Comparison of ENCODE assay signal across 15 mouse cellular contexts in the genomic region with DNA sequence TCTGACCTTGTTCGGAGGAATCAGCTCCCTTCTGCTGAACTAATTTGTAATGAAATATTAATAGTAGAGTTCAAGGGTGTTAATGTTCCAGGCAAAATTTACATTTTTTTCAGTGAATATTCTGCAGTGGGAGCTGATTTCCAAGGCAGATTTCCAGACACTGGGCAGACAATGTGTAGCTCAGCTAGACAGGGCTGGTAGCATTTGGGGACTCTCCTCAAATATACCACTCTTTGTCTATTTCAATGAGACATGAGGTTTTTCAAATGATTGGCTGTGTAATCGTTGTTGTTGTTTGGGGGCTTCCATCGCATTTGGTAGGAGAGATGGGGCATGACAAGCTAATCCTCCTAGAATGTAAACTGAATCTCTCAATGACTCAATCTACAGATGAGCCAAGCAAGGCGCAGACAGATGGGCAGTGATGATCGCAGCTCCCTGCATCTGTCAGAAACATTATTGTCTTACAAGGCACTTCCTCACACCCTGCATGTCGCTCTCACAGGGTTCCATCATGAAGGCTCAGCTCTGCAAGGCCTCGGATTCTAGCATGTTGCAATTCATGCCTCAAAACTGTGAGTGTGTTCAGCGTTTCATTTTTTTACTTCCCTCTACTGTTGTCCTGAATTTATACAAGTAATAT.
DNase-seq lines count a peak whose midpoint lies in the region; ATAC-seq and TF ChIP-seq lines count a peak whose summit lies in the region.
"Had no signal": no experiment of that assay in that cellular context is flagged by ENCODE, and none has a peak within 500 bp of the region (broad histone marks: within the 10 kb centered on the region; RNA-seq: fewer than 3 reads in every experiment).

No protein-coding gene starts in this region.

- H3K4me1 ChIP-seq in forebrain, embryonic 16.5 days (replicated peaks; ENCODE audit: control insufficient read depth, insufficient read depth, low read length): no peaks in the 10 kb centered on the region
- peaks cover 4% of the 10 kb centered on the region; the same call in 1 of the 2 replicates for H3K4me1 ChIP-seq in midbrain, embryonic 15.5 days
- no peaks in the 10 kb centered on the region for H3K4me1 ChIP-seq in cerebellum, adult 2 months (ENCODE audit: control insufficient read depth, insufficient read depth, low read length)
- H3K4me1 ChIP-seq: heart, embryonic 13.5 days had no signal

- WGBS in forebrain, embryonic 16.5 days: 65% methylated on average over 8 of the region's 8 CpGs
- WGBS in midbrain, embryonic 15.5 days: 43% methylated on average over 8 of the region's 8 CpGs
- WGBS in cerebellum, adult 2 months: 42% methylated on average over 8 of the region's 8 CpGs

- no peaks in the 10 kb centered on the region for H3K9me3 ChIP-seq in forebrain, embryonic 16.5 days (ENCODE audit: control insufficient read depth, low read length)
- no peaks in the 10 kb centered on the region for H3K9me3 ChIP-seq in midbrain, embryonic 15.5 days
- H3K9me3 ChIP-seq: heart, embryonic 13.5 days had no signal

- H3K9ac ChIP-seq in forebrain, embryonic 16.5 days (replicated peaks; ENCODE audit: low read depth, low read length): no peak overlapping the region
- H3K9ac ChIP-seq in midbrain, embryonic 15.5 days: no peak overlapping the region
- H3K9ac ChIP-seq: heart, embryonic 13.5 days had no signal

- no peak overlapping the region for H3K4me2 ChIP-seq in forebrain, embryonic 16.5 days (ENCODE audit: low read length)
- no peak overlapping the region for H3K4me2 ChIP-seq in midbrain, embryonic 15.5 days
- H3K4me2 ChIP-seq: heart, embryonic 13.5 days had no signal

- H3K36me3 ChIP-seq in forebrain, embryonic 16.5 days (ENCODE audit: control insufficient read depth, insufficient read depth): no peaks in the 10 kb centered on the region
- H3K36me3 ChIP-seq in midbrain, embryonic 15.5 days (replicated peaks): no peaks in the 10 kb centered on the region
- H3K36me3 ChIP-seq: heart, embryonic 13.5 days had no signal

- H3K27ac ChIP-seq in forebrain, embryonic 16.5 days (ENCODE audit: low read length): no peak overlapping the region
- peak overlapping the region; percentile 13; the same call in 1 of the 2 replicates for H3K27ac ChIP-seq in midbrain, embryonic 15.5 days
- no peak overlapping the region for H3K27ac ChIP-seq in cerebellum, adult 2 months (ENCODE audit: insufficient read depth, low read length)
- H3K27ac ChIP-seq: heart, embryonic 13.5 days had no signal

- intact Hi-C loops in left cerebral cortex, postnatal 25 days (cut with DNase I): no loop called here
- intact Hi-C loops in left cerebral cortex, postnatal 10 days (cut with DNase I): no loop called here

- TF ChIP-seq CTCF in cerebellum, adult 2 months (IDR thresholded peaks at IDR 0.05; ENCODE audit: borderline replicate concordance, insufficient read depth, low read depth, low read length): no peak

- no peak for TF ChIP-seq POLR2A in cerebellum, adult 2 months (IDR thresholded peaks at IDR 0.05; ENCODE audit: borderline replicate concordance, insufficient read depth, low read length)

- DNase-seq in embryo, embryonic 10 days (ENCODE audit: low spot score): peak; percentile 16
- no peak for DNase-seq in embryo, embryonic 9.5 days (ENCODE audit: extremely low spot score)
- DNase-seq in left cerebral cortex, postnatal 25 days (ENCODE audit: low spot score in 2 of 2): peak; percentile 16 to 37
- DNase-seq in left cerebral cortex, postnatal 10 days (ENCODE audit: extremely low spot score in 1 of 2, low spot score in 2 of 2): no peak
- no peak for DNase-seq in ovary, adult 18-20 months (ENCODE audit: low spot score)
- DNase-seq in cerebellum, adult 2 months: no peak
- DNase-seq: adrenal gland, adult 2 months; gastrocnemius, postnatal 10 days; lung, postnatal 4 days; thymus, adult 18-20 months had no signal

- no peaks in the 10 kb centered on the region for H3K27me3 ChIP-seq in forebrain, embryonic 16.5 days (replicated peaks; ENCODE audit: control insufficient read depth, insufficient read depth, low read length)
- H3K27me3 ChIP-seq in midbrain, embryonic 15.5 days (replicated peaks): no peaks in the 10 kb centered on the region
- no peaks in the 10 kb centered on the region for H3K27me3 ChIP-seq in cerebellum, adult 2 months (ENCODE audit: control insufficient read depth, insufficient read depth, low read length)
- H3K27me3 ChIP-seq: heart, embryonic 13.5 days had no signal

- 0 out of 2 replicates have a peak, but pooled peaks have one; percentile 45 for ATAC-seq in forebrain, embryonic 16.5 days
- ATAC-seq in midbrain, embryonic 15.5 days (replicated peaks): peak; percentile 66; the same call in 1 of the 2 replicates
- ATAC-seq: inflammation-experienced regulatory T-cells, adult 6 months had no signal

- no peak overlapping the region for H3K4me3 ChIP-seq in forebrain, embryonic 16.5 days (replicated peaks; ENCODE audit: low read length)
- H3K4me3 ChIP-seq in midbrain, embryonic 15.5 days: no peak overlapping the region
- H3K4me3 ChIP-seq in cerebellum, adult 2 months (replicated peaks; ENCODE audit: insufficient read depth, low read depth, low read length): no peak overlapping the region
- H3K4me3 ChIP-seq: heart, embryonic 13.5 days; myocyte had no signal

Comparison
In these comparisons a context has a peak if more than half of its experiments do, and no peak if none do; other contexts are left out.
1. DNase-seq: peak in embryo, embryonic 10 days (single experiment) and left cerebral cortex, postnatal 25 days (2 of 2); none in embryo, embryonic 9.5 days (single experiment), left cerebral cortex, postnatal 10 days (0 of 2), ovary, adult 18-20 months (single experiment) and cerebellum, adult 2 months (0 of 2).